Mouse (Mus musculus) heart, adult 2 months (tissue): ENCODE measurements at regions not wholly inside any gene's neighbourhood (a gene's known extent, or its start where the extent isn't known, plus 50 kb on each side); places are given as distances from the start of the nearest gene placed in this dataset.

Experiments used
- CTCF ChIP-seq: fragments of 200-600 bp; IDR thresholded peaks from 2 replicates; pipeline ENCODE4 v1.8.1; 2022; ENCODE audit warnings: antibody characterized with exemption, mild to moderate bottlenecking, moderate library complexity
- POLR2A ChIP-seq: fragments of 200-500 bp; IDR thresholded peaks from 2 replicates; pipeline ENCODE4 v1.6.1; 2011; ENCODE audit warnings: mild to moderate bottlenecking, low read depth, low read length, control low read depth; ENCODE audit not compliant: insufficient read depth

- TF ChIP-seq CTCF: no peak
- no peak for TF ChIP-seq POLR2A
Observed at GRCm38 (mm10) chr2:82573841-82574240, 369.6 kb upstream of the Fsip2 start.
